Mouse (Mus musculus) liver, embryonic 16.5 days (tissue): ENCODE measurements around the gene Mrps6. TPM values are rescaled to one million over a fixed set of nuclear protein-coding genes. Genes with fewer than 3 reads are reported as not detected.

Experiments
- ATAC-seq: fragments of 200-750 bp; cut with Nextera tagmentation; 2 replicates; pipeline ENCODE4 v1.8.0; 2017; ENCODE audit warnings: low read depth, mild to moderate bottlenecking, moderate number of reproducible peaks, moderate library complexity
- H3K27ac ChIP-seq: fragments of 300-500 bp; sonication (generic); 2 replicates; pipeline ENCODE4 v1.5.1; 2014; ENCODE audit warnings: mild to moderate bottlenecking, low read length
- H3K27me3 ChIP-seq: fragments of 300-500 bp; sonication (generic); 2 replicates; pipeline ENCODE4 v1.6.1; 2014; ENCODE audit warnings: low read depth, low read length, mixed read lengths; ENCODE audit not compliant: control insufficient read depth, insufficient read depth
- H3K36me3 ChIP-seq: fragments of 300-500 bp; sonication (generic); 2 replicates; pipeline ENCODE4 v1.6.1; 2014; ENCODE audit warnings: mild to moderate bottlenecking; ENCODE audit not compliant: control insufficient read depth, insufficient read depth
- H3K4me1 ChIP-seq: fragments of 300-500 bp; sonication (generic); 2 replicates; pipeline ENCODE4 v1.6.1; 2014; ENCODE audit warnings: low read depth, low read length, mixed read lengths; ENCODE audit not compliant: control insufficient read depth
- H3K4me2 ChIP-seq: fragments of 300-500 bp; sonication (generic); 2 replicates; pipeline ENCODE4 v1.6.1; 2014; ENCODE audit warnings: low read depth, low read length, mixed read lengths
- H3K4me3 ChIP-seq: fragments of 300-500 bp; sonication (generic); 2 replicates; pipeline ENCODE4 v1.5.1; 2014; ENCODE audit warnings: low read depth, mild to moderate bottlenecking, low read length
- H3K9ac ChIP-seq: fragments of 300-500 bp; sonication (generic); 2 replicates; pipeline ENCODE4 v1.6.1; 2014; ENCODE audit warnings: low read depth, low read length
- H3K9me3 ChIP-seq: fragments of 300-500 bp; sonication (generic); replicated peaks from 2 replicates; pipeline ENCODE4 v1.6.1; 2016; ENCODE audit warnings: low read length; ENCODE audit not compliant: control insufficient read depth
- WGBS: fragments of 180-500 bp; shearing (Covaris S2); extraction: QIAGEN DNeasy Blood & Tissue Kit; methylation state at CpG from one replicate; pipeline ENCODE4 v1.1.7; 2014; ENCODE audit not compliant: insufficient replicate concordance; 5-methylcytosine and 5-hydroxymethylcytosine counted together
- polyA plus RNA-seq: library from polyadenylated mRNA; unstranded; fragments of >200 nt; fragmentation: Nextera tagmentation; extraction: Ambion mirVana; gene quantifications from 2 replicates; pipeline ENCODE4 v1.2.1, GENCODE M21; 2015

The Mrps6 gene
- polyA plus RNA-seq = 26.7 TPM in 2 replicates

DNA sequence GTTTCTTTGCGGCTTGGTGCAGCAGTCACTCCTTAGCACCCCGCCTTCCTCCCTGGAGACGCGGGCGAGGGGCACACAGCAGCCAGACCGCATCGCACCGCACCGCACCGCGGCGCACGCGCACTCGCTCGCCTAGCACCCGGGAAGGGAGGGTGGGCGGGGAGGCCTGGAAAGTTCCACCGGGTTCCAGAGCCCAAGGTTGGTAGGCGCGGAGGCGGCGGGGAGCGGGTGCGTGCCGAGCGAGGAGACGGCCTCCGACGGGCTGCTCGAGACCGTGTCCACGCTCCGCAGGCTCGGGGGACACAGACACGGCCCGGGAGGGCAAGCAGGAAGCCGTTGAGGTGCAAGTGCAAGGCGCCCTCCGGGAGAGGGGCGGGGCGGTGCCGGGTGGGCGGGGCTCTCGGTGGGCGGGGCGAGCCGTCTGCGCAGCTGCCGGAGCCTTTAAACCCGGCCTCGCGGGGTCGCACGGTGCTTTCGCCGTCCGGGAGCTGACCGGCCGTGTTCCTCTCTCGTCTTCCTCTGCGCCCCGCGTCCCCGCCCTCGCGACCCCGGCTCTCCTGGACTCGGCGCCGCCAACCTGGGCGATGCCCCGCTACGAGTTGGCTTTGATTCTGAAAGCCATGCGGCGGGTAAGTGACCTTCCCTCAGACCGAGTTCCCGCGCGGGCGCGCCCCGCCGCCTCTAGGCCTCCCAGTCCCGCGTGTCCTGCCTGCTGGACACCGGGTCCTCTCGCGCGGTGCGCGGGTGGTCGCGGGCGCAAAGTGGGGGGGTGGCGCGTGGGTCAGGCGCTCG, at the start of gene Mrps6, which contains the start of the genes Gm49711 and Slc5a3:
TSS of gene Mrps6 (plus strand) at position 419 of the 792 bp plus-strand sequence.
TSS of gene Gm49711 (plus strand) at position 465 of the 792 bp plus-strand sequence.
TSS of gene Slc5a3 (plus strand) at position 471 of the 792 bp plus-strand sequence.
- under 1% methylated on average over 78 of the region's 99 CpGs for WGBS
- Histone ChIP-seq H3K4me2 (peak within 1 kb of the TSS; percentile 99), H3K36me3 (no peaks in the 10 kb centered on the region; the same call in 1 of the 2 replicates), H3K27ac (peak within 1 kb of the TSS; percentile 65), H3K27me3 (no peaks in the 10 kb centered on the region), H3K9me3 (no peaks in the 10 kb centered on the region; the same call in 1 of the 2 replicates), H3K9ac (peak within 1 kb of the TSS; percentile 76), H3K4me3 (peak within 1 kb of the TSS; percentile 85), H3K4me1 (peaks cover 9% of the 10 kb centered on the region)
- peak; percentile 90 for ATAC-seq

DNA sequence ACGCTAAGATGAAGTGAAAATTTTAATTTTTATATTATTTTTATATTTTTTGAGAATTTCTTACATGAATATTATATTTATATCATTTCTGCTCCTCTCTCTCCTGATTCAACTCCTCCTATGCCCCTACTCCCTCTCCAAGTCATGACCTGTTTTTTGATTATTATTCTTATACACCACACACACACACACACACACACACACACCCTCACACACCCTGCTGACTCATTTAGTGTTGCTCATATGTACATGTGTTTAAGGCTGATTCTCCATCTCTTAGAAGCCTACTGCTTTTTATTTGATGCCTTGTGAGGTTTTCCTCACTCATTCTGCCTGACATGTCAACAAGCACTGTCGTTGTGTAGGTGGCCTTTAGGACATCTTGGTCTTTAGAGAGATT, 48.5 kb upstream of the Mrps6 start:
- no peaks in the 10 kb centered on the region for H3K9me3 ChIP-seq
- ATAC-seq = no peak
- no peak overlapping the region for H3K4me2 ChIP-seq
- H3K27ac ChIP-seq = no peak overlapping the region
- WGBS = 70% methylated on average over 2 of the region's 2 CpGs
- no peaks in the 10 kb centered on the region for H3K36me3 ChIP-seq
- H3K4me3 ChIP-seq = no peak overlapping the region
- H3K9ac ChIP-seq = no peak overlapping the region
- no peaks in the 10 kb centered on the region for H3K4me1 ChIP-seq
- no peaks in the 10 kb centered on the region for H3K27me3 ChIP-seq

DNA sequence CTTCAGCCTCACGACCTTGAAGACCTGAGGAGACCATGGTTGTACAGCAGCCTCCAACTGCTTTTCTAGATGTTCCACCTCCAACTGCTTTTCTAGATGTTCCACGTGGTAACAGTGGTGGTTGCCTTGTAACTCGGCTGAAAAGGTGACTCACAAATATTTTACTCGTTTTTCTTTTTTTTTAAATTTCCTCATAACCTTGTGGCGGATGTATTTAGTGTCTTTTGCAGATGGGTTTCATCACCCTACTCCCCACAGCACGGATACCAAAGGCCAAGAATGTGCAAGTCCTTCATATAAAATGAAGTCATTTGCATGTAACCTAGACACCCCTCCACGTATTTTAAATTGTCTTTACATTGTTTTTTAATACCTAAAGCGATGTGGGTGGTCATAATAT, 41.3 kb upstream of the Mrps6 start:
- Histone ChIP-seq H3K9me3 (no peaks in the 10 kb centered on the region), H3K4me1 (no peaks in the 10 kb centered on the region), H3K9ac (no peak overlapping the region), H3K27ac (no peak overlapping the region), H3K36me3 (no peaks in the 10 kb centered on the region), H3K27me3 (peaks cover 2% of the 10 kb centered on the region; the same call in 1 of the 2 replicates), H3K4me2 (no peak overlapping the region), H3K4me3 (no peak overlapping the region)
- WGBS = 57% methylated on average over 8 of the region's 8 CpGs
- no peak for ATAC-seq

DNA sequence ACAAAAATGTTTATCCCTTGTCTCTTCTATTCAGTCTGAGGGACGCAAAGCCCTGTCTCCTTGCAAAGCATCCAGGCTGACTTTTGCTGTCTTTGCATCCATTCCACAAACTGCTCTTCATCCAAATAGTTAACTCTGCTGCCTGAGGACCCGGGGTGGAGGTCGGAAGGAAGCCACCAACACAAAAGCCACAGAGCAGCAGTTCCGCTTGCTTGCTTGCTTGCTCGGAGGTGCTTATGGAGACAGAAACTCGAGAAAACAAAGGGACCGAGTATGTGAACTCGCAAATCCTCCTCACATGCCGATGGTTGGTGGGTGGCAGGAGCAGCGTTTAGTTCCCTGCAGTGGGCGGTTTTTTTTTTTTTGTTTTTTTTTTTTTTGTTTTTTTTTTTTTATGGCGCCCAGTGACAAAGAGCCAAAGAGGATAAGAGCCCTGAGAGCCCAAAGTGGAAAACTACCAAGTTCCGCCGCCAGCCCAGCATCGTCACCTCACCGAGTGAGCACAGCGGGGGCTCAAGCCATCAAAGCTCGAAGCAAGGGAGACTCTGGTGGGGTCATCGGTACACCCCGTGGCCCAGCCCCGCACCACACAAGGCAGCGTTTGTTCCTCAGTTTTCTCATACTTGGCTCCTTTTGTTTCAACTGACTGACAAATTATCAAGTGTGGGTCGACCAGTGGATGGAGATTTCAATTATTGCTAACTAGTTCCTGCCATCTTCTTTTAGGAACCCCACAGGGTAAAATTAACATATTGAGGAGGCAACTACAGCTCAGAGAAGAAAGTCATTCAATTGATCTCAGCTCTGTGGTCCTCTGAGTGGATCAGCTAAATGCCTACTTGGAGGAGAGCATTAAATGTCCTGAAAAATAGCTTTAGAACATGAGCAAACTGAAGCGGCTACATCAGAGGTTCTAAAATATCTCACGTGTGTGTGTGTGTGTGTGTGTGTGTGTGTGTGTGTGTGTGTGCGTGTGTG, 38.6 kb upstream of the Mrps6 start:
- Histone ChIP-seq H3K27me3 (peaks cover 2% of the 10 kb centered on the region; the same call in 1 of the 2 replicates), H3K4me3 (peak overlapping the region; percentile 28), H3K9ac (peak overlapping the region; percentile 13; the same call in 1 of the 2 replicates), H3K27ac (no peak overlapping the region), H3K9me3 (no peaks in the 10 kb centered on the region), H3K4me1 (no peaks in the 10 kb centered on the region), H3K4me2 (peak overlapping the region; percentile 37; the same call in 1 of the 2 replicates), H3K36me3 (no peaks in the 10 kb centered on the region)
- no peak for ATAC-seq
- WGBS = 5% methylated on average over 26 of the region's 26 CpGs

DNA sequence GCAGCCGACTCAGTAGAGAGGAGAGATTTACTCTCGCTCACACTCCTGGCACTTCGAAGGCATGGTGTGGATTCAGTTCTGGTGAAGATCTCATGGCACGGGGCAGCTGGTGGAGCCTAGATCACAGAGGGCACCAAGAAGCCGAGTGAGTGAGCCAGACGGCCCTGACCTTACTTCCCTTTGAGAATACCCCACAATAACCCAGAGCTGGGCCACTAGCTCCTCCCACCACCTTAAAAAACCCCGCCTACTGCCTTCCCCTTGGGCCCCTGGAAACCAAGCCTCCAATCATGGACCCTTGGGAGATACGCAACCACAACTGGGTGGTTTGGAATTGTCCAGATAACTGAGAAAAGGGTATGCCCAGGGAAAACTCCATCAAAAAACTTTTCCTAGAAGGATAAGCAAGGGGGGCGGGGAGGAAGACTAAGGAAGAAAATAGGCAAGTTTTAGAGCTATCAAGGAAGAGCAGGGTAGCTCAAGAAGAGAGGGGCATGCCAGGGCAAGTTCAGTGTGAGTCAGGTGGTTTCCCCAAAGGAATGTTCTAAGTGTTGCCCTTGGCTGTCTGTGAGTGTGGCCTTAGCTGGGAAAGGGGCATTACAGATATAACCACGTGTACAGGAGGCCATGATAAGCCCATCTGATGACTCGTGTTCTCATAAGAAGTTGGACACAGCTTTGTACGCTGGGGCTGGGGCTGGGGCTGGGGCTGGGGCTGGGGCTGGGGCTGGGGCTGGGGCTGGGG, 36.2 kb upstream of the Mrps6 start:
- H3K9me3 ChIP-seq = no peaks in the 10 kb centered on the region
- no peak overlapping the region for H3K9ac ChIP-seq
- no peak overlapping the region for H3K4me3 ChIP-seq
- no peaks in the 10 kb centered on the region for H3K36me3 ChIP-seq
- ATAC-seq = no peak
- H3K4me1 ChIP-seq = no peaks in the 10 kb centered on the region
- H3K4me2 ChIP-seq = no peak overlapping the region
- H3K27ac ChIP-seq = no peak overlapping the region
- peaks cover 2% of the 10 kb centered on the region; the same call in 1 of the 2 replicates for H3K27me3 ChIP-seq
- 41% methylated on average over 12 of the region's 12 CpGs for WGBS

DNA sequence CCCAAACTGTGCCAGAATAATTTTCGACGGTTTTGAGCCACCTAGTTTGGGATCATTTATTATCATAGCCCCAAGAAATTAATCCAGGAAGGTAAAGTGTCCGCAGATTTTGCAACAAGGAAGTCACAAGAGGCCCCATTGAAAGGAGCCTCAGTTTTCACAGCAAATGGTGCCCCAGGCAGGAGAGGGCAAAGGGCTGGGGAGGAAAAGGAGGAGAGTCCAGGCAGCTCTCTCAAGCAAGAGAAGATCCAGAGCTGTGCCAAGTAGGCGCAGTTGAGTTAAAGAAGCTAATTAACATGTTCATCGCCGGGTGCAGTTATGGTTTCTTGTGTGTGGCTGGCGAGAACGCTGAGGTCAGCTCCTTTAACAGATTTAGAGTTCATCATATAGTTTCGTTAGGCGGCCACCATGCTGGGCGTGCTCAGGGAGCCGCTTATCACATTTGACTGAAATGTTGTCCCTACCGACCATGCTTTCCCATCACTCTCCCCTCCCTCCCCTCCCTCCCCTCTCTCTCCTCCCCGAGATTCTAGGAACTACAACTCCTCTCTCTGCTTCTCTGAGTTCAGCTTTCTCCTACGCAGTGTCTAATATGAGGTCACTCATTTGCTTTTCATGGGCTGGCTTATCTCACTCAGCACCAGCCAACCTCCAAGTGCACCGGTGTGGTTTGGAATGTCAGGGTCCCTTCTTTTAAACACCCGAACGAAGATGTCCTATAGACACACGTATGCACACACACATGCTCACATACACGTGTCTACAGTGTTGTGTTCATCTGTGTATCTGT, 35.4 kb upstream of the Mrps6 start:
- H3K27me3 ChIP-seq = peaks cover 2% of the 10 kb centered on the region; the same call in 1 of the 2 replicates
- H3K4me1 ChIP-seq = no peaks in the 10 kb centered on the region
- WGBS = 41% methylated on average over 20 of the region's 20 CpGs
- ATAC-seq = no peak
- no peak overlapping the region for H3K4me2 ChIP-seq
- H3K4me3 ChIP-seq = no peak overlapping the region
- no peak overlapping the region for H3K27ac ChIP-seq
- H3K36me3 ChIP-seq = no peaks in the 10 kb centered on the region
- no peaks in the 10 kb centered on the region for H3K9me3 ChIP-seq
- no peak overlapping the region for H3K9ac ChIP-seq

DNA sequence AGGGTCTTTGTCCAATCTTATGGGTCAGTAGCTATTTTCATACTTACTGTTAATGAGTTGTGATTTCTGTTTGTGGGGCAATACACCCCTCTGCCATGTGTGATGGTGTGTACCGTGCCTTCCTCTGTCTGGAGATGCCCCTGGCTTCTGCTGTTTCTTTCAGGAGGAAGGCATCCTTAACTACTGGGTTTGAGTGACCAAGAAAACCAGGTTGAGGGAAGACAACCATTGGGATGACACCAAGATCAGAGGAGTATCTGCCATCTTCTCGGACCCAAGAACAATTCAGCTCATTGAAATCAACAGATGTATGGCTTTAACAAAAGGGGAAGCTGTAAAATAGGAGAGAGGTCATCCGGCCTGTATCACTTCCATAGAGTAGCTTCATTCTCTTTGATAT, 24.8 kb upstream of the Mrps6 start:
- Histone ChIP-seq H3K36me3 (no peaks in the 10 kb centered on the region), H3K4me3 (no peak overlapping the region), H3K4me2 (no peak overlapping the region), H3K27ac (no peak overlapping the region), H3K9me3 (no peaks in the 10 kb centered on the region), H3K27me3 (no peaks in the 10 kb centered on the region), H3K9ac (no peak overlapping the region), H3K4me1 (no peaks in the 10 kb centered on the region)
- WGBS = 48% methylated on average over 3 of the region's 3 CpGs
- ATAC-seq = no peak

DNA sequence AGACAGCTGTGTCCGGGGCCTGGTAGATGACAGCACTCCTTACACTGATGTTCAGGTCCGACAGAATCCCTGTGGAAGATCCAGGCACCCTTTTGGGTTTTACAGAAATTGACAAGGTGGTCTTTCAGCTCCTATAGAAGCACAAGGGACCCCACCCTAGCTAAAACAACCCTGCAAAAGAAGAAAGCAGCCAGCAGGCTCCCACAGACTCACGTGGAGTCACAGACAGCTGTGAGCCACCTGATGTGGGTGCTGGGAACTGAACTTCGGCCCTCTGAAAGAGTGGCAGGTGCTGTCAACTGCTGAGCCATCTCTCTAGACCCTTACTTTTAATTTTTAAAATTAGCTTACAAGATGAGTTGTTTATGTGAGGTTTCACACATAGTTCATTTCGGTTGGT, 23.4 kb upstream of the Mrps6 start:
- Histone ChIP-seq H3K4me3 (no peak overlapping the region), H3K27me3 (no peaks in the 10 kb centered on the region), H3K4me2 (no peak overlapping the region), H3K4me1 (no peaks in the 10 kb centered on the region), H3K9ac (no peak overlapping the region), H3K36me3 (no peaks in the 10 kb centered on the region), H3K27ac (no peak overlapping the region), H3K9me3 (no peaks in the 10 kb centered on the region)
- ATAC-seq = no peak
- 45% methylated on average over 5 of the region's 5 CpGs for WGBS
